Mouse (Mus musculus) monocyte, adult 5-6 weeks (primary cell): ENCODE measurements around the gene Zc3hav1l. TPM values are rescaled to one million over a fixed set of nuclear protein-coding genes. Genes with fewer than 3 reads are reported as not detected.

Experiments
- ATAC-seq: fragments of 153-309, 156-312 bp; replicated peaks from 2 replicates; pipeline ENCODE4 v1.8.0; 2017; ENCODE audit warnings: mild to moderate bottlenecking; ENCODE audit not compliant: low TSS enrichment, insufficient number of reproducible peaks, severe bottlenecking, poor library complexity, low FRiP score
- total RNA-seq: library from RNA; stranded (forward); fragments of 200-1000, 200-491, 200-594 nt; gene quantifications from 3 replicates; pipeline ENCODE4 v1.2.3, GENCODE M21; 2017

The Zc3hav1l gene
- total RNA-seq, 1 experiment from 2014 or later: not detected

GRCm38 (mm10) chr6:38240618-38241017 is 58.4 kb downstream of the Zc3hav1l start:
- ATAC-seq: no peak

GRCm38 (mm10) chr6:38238382-38238781 is 60.7 kb downstream of the Zc3hav1l start:
- ATAC-seq: no peak

Other genes starting within 250 kb of the Zc3hav1l start
- not detected in 3 replicates for gene Tmem213, start 190.0 kb downstream of the Zc3hav1l start, total RNA-seq
- not detected in 3 replicates for gene Atp6v0a4, start 174.7 kb downstream of the Zc3hav1l start, total RNA-seq
- gene D630045J12Rik, start 45.2 kb downstream of the Zc3hav1l start, total RNA-seq: not detected in 3 replicates
- 128 to 170 TPM (median 152 TPM) in 3 replicates for gene Zc3hav1, start 55.3 kb upstream of the Zc3hav1l start, total RNA-seq
- not detected in 3 replicates for gene Ttc26, start 82.2 kb upstream of the Zc3hav1l start, total RNA-seq
- gene Ubn2, start 134.7 kb upstream of the Zc3hav1l start, total RNA-seq: 16.8 to 43.2 TPM (median 17.6 TPM) in 3 replicates
- 13.5 to 17.0 TPM (median 13.7 TPM) in 3 replicates for gene Fmc1, start 234.2 kb upstream of the Zc3hav1l start, total RNA-seq